Mouse (Mus musculus): ENCODE measurements around the gene Mapk8.

Gene Mapk8

DNA sequence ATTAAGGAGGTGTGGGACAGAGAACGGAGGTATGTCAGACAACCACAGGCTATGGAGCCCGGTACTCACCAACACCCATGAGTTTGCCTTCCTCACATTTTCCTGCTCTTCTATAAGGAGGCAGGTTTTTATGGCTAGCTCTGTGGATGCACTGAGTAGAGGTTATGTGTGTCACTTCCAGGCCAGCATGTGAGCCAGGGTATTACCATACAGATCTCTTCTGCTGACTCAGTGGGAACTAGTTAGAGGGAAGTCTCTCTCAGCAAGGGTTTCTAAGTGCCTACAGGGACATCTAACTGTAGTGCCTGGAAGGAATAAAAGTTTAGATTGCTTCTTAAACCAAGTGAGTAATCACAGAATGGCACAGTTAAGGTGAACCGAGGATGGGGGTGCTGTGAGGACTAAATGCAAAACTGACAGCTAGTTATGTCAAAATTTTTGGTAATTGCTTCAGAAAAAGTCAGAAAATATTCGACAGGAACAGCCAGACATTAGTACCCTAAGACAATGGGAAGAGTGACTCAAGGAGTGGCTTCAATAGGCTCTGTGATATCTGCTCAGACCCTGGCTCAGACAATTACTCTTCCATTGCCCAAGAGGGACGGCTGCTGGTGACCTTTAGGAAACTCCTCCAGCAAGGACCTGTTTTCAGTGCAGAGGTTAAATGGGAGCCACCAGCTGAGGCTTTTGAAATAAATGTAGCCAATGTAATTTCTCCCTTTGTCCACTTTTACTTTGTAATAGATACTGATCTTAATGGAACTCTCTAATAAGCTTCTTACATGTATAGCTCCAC lies 48.7 kb downstream of the Mapk8 start:
- no peak for DNase-seq (ENCODE audit: low read depth, low spot score)

DNA sequence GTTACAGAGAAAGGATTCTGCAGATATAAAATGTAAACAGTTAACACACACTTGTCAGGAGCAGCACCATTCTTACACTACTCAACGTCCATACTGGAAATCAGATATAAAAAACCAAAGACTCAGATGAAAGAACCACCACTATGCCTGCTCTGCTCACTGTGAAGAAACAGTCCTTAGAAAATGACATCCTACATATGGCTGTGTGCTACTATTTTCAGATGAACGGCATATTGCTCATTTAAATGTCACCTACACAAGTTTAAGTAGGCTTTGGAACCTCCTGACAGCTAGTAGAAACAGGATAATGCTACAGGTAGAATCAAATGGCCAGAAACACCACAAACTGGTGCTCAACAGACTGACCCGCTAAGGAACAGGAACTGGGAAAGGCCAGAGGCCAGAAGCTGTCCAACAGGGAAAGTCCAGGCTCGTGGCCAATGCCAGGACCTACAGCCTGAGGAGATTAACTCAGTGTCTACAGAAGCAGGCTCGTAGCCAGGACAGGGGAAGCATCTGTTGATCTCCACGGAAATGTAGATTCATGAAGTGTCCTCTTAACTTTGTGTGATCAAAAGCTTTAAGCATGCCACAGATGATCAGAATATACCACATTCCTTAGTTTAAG lies 66.0 kb downstream of the Mapk8 start:
- no peak for DNase-seq (ENCODE audit: low read depth, low spot score)

DNA sequence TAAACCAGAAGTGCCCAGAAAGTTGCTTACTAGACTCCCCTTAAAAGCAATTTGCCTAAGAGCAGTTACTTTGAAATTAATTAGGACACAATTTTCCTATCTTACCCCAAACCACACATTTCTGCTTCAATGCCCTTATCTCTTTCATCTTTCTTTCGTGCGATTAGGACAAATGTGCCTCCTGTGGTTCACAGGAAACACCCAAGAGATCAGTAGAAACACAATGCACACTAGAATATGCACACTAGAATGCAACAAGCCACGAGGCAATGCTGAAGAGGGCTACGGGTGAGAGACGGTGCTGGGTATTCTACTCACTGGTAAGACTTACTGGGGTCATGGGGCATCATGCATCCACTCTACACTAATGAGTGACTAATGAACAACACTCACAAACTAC lies 68.2 kb downstream of the Mapk8 start:
- no peak for DNase-seq (ENCODE audit: low read depth, low spot score)

DNA sequence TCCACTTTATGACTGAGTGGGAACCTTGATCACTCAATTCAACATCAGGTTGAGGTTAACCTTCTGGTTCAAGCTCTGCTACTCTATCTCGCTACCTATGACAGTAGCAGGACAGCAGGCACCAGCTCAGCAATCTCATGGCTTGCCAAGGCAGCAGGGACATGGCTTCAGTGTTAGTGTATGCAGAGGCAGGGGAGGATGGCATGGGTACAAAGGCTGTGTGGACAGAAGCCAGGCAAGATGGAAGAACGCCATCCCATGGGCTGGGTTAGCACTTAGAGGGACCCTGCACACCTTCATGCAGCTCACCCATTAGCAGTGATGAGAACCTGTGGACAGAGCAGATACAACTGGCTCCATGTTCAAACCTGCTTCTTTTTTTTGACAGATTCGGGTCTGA lies 69.7 kb downstream of the Mapk8 start:
- no peak for DNase-seq (ENCODE audit: low read depth, low spot score)

DNA sequence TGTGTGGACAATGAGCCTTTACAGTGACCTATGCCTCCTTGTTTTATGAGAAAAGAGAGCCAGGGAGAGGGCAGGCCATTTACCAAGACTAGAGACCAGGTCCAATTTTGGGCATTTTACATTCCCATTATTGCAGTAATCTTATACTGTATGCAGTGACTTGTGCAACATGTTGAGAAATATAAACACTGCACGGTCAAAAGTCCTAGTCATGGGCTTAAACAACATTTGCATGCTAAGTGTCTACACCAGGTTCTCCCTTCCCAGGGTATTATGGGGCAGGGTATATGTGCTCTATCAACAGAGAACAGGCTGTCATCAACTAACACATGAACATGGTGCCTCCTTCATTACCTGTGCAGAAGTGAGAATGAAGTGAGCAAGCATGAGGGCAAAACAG lies 72.9 kb downstream of the Mapk8 start:
- no peak for DNase-seq (ENCODE audit: low read depth, low spot score)

DNA sequence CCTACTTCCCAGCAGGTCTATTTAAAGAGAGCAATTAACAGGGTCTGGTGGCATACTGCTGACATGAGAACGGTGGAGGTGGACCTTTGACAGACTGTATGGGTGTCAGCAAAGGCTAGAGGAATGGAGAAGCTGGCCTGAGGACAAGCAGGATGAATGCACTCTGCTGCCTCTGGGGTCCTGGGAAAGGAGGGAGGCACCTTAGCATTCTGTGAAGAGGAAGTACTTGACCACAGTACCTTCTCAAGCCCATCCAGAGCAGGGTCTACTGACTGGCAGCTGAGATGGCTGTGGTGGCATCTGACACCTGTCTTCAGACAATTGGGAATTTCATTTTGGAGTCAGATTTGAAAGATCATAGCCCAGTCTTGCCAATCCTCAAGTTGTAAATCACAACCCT lies 73.7 kb downstream of the Mapk8 start:
- DNase-seq (ENCODE audit: low read depth, low spot score) = no peak

DNA sequence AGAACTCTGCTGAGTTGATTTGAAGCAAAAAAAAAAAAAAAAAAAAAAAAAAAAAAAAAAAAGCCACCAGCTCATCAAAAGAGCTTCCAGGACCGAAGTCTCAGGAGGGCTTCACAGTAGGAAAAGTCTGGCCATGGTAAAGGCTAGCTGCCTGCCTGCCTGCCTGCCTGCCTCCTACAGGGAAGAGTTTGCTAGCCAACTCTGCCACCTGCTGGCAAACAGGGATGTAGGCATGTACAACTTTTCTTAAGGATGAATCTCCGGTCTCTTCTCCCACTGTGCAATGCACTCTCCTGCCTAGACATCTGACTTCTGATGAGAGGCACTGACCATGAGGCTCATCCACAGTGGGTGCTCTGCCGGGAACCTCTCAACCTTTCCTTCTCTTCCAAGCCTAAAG lies 75.7 kb downstream of the Mapk8 start:
- peak; percentile 67 for DNase-seq (ENCODE audit: low read depth, low spot score)

DNA sequence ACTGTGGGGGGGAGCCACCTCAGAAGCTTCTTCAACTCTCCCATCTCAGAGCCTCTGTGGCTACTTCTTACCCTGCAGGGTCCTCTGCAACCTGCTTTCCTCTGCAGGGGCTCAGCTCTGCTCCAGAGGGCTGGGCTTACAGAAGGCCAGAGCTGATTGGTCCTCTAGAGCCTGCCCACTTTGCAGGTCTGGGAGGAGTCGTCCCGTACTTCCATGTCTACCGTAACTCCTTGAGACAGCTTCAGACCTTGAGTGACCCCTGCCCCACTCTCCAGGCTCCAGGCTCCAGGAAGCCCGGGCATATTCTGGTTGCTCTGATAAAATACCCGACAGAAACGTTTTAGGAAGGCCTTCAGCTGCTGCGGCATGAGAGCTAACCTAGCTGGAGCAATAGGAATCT lies 76.9 kb downstream of the Mapk8 start:
- DNase-seq (ENCODE audit: low read depth, low spot score) = no peak

DNA sequence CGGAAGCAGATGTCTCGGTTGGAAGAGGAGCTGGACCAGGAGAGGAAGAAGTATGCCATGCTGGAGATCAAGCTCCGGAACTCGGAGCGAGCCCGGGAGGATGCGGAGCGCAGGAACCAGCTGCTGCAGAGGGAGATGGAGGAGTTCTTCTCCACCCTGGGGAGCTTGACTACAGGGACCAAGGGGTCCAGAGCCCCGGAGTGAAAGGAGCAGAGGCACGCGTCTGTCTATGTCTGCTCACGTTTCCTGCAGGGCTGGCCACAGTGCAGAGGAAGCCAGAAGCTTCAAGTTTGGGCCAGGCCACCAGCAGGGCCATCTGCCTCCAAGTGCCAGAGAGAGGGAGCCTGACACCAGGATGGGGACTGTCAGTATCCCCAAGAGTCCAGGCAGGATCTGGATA lies 77.6 kb downstream of the Mapk8 start:
- DNase-seq (ENCODE audit: low read depth, low spot score) = no peak

DNA sequence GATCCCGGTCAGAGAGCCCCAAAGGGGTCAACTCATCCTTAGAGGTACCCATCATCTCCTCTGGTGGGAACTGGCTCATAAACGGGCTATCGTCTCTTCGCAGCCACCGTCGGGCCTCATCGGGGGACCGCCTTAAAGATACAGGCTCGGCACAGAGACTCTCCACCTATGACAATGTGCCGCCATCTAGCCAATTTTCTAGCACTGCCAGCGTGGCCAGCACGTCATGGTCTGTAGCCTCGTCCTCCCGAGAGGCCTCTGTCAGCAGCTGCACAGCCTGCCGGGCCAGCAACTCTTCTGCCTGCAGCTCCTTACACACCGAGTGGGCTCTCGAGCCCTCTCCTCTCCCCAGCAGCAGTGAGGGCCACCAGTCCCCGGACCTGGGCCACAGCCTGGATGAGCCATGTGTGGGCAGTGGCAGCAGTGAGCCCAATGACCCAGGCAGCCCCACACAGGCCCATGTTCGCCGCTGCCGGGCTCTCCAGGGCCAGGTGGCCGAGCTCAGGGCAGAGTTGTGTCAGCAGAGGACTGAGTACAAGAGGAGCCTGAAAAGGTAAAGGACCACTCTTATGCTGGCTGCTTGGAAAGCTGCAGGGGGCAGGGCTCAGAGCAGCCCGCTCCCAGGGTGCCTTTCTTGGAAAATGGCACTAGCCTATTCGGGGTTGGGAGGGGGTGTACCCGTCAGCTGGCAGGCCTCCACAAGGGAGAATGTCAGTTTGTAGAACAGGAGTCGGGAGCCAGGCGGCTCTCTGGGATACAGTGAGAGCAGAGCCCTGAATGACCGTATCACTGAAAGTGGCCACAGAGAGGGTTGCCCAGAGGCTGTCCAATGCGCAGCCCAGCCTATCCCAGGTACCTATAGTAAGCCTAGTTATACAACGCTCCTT lies 79.8 kb downstream of the Mapk8 start:
- no peak for DNase-seq (ENCODE audit: low read depth, low spot score)

DNA sequence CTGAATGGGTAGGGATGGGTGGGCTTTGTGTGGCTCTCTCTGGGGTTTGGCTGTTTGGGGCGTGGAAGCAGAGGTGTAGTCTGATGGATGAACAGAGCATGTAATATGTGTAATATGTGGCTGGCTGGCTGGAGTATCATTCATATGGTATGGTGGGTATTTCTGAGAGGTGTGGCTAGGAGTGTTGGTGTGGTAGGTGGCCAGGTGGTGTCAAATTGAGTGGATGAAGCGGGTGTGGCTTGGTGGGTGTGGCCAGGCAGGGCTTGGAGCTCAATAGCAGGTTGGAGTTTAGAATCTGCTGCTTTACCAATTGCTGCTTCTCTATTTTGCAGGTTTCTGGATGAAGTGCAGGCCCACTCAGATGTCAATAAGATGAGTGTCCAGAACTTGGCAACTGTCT lies 82.9 kb downstream of the Mapk8 start:
- DNase-seq (ENCODE audit: low read depth, low spot score) = no peak

DNA sequence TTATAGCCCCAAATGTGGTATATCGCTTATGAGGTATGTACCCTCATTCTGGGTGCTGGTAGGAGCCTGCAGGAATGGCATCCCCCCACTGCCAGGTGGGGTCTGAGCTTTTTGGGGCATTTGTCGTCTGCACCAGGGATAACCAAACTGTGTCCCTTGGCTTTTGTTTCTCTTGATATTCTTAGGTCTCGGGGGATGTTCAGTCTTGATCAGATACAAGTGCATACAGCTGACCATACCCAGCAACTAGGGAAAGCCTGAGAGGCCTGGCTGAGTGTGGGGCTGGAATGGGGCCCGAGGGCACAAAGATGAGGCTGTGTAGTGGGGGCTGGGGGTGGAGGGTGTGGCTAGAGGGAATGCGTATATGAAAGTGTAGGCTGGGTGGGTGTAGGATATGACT lies 83.3 kb downstream of the Mapk8 start:
- DNase-seq (ENCODE audit: low read depth, low spot score) = no peak

DNA sequence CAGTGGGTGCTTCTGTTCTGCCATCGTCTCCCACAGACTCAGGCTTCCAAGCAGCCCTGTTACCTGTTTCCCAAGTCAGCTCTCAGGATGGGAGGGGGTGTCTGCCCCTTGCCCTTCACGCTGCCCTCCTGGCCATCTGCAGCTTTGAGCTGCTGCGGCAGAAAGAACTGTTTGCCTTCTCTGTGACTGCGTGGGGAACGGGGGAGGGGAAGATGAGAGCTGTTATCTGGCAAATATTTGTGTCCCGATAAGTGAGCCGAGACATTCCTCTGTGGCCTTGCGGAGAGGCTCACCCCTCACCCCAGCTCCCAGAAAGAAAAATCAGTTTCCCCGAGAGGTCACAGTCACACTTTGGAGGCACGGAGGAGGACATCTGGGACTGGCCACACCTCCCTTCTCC lies 84.2 kb downstream of the Mapk8 start:
- no peak for DNase-seq (ENCODE audit: low read depth, low spot score)

DNA sequence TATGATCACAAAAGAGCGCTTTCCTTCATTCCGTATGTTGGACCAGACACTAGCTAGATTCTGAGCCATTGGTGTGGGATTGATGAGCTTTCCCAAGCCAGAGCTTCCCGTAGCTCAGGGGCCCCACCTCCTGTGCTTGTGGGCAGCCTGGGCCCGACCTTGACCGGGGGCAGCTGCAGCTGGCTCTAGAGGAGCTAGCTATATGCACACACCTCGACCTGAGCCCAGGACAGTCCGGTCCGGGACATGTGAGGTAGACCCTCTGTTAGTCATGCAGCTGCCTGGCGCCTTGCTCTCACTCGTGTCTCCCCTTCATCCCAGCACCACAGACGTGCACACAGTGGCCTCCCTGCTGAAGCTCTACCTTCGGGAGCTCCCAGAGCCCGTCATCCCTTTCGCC lies 84.8 kb downstream of the Mapk8 start:
- DNase-seq (ENCODE audit: low read depth, low spot score) = no peak

DNA sequence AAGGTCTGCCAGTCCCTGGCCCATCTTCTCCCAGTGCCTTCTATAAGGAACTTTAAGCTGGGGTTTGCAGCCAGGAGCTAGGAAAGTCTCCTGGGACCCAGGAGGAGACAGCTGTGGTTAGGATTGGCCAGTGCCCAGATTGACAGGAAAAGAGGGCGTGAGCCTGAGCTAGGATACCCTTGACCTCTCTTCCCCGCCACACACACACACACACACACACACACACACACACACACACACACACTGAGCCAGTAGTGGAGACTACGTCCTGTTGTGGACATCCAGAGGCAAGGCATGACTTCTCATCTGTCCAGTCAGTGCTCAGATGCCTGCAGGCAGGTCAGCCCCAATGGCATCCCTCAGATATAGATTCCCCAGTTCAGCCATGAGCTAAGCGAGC lies 85.4 kb downstream of the Mapk8 start:
- DNase-seq (ENCODE audit: low read depth, low spot score) = no peak

DNA sequence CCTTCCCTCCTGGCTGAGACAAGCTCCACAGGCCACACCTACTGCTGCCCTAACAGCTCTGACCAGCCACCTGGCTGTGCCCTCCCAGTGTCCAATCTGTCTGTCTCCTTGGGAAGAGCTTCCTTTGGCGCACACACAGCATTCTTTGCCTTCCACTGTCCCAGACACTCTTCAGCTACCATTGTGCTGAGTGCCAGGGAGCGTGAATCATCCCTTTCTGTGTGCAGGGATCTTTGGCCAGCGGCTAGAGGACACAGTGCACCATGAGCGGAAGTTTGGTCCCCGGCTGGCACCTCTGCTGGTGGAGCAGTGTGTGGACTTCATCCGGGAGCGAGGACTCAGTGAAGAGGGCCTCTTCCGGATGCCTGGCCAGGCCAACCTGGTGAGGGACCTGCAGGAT lies 88.1 kb downstream of the Mapk8 start:
- no peak for DNase-seq (ENCODE audit: low read depth, low spot score)

DNA sequence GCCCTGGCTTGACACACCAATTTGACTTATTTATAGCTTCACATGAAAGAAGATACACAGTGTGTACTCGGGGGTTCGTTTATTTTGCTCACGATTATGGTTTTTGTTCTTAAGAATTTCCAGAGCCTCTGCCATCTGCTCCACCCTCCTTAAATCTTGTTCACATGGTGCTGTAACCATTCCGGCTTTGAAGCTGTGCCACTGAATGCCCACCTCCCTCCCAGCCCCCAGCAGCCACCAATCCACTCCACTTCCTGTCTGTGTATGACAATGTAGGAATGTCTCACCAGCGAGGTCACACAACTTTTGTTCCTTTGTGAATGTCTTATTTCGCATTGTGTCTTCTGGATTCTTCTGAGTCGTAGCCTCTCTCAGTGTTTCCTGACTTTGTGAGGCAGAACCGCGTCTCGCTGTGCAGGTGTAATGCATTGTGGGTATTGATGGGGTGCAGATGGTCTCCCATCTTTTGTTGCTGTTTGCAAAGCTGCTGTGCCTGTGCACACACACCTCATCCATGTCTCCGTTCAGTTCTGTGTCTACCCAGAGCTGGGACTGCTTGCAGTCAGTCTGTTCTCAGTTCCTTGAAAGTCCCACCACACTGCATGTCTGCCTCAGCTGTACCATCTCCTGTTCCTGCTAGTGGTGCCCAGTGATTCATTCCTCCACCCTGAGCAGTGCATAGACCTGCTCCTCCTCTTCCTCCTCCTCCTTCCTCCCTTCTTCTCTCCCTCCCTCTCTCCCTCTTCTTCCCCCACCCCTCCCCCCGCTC lies 89.2 kb downstream of the Mapk8 start:
- no peak for DNase-seq (ENCODE audit: low read depth, low spot score)

DNA sequence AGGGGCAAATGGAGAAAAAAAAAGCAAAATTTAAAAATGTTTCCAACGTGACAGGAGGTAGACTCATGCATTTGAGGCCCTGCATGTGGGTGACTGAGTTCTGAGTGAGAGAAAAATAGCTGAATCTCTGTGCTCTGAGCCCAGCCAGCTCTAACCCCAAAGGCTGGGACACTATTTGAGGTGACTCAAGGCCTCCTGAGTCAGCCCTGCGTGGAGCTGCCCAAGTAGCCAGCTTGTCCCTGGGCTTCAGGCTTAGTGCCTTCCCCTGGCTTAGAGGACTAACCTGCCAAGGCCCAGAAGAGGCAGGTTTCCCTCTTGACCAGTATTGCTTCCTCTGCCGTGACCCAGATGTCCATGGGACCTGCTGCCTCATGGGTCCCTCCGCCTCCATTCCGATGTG lies 91.7 kb downstream of the Mapk8 start:
- no peak for DNase-seq (ENCODE audit: low read depth, low spot score)

DNA sequence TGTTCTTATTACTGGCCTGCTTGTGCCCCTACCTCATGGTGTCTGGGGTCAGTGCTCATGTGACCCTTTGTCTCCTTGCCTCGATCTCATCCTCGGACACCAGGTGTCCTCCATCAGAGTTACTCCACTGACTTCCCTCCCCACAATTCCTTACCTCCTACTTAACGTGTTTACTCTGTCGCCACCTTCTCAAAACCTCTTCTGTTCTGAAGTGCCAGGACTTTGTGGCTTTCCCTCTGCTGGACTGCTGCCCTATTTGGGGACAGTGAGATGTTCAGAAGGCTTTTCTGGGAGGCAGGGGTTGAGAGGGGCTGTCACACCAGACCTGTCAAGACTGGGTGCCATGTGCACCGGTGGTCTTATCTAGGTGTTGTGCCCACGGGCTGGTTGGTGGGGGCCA lies 94.1 kb downstream of the Mapk8 start:
- no peak for DNase-seq (ENCODE audit: low read depth, low spot score)

DNA sequence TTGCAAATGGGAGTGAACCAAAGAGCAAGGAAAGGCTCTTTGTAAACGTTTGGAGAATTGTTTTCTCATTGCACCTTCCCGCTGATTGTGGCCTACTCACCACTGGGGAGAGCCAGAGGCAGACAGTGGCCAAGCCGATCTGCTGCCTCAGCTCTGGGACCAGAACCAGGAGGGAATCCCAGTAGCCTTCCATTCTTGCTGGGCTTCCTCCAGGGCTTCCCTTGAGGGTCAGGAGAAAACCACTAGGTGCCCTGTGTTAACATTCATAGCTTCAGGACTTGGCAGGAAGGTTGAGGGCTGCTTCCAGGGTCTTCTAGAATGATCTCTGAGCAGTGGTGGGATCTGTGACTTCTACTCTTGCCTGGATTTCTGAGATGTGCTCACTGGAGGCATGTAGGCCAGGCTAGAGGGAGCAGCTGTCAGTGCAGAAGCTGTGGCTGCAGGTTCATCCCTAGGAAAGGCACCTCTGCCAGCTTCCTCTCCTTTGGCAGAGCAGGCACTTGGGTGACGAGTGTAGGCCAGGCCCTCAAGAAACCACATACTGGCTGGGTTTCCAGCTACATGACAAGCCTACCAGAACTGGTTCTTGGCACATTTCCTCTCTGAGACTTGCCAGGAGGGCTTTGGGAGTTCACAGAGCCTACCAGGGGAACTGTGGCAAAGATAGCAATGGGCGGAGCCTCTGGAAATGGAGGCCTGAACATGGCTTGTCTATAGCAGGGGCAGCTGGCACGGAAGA lies 94.8 kb downstream of the Mapk8 start:
- DNase-seq (ENCODE audit: low read depth, low spot score) = no peak

DNA sequence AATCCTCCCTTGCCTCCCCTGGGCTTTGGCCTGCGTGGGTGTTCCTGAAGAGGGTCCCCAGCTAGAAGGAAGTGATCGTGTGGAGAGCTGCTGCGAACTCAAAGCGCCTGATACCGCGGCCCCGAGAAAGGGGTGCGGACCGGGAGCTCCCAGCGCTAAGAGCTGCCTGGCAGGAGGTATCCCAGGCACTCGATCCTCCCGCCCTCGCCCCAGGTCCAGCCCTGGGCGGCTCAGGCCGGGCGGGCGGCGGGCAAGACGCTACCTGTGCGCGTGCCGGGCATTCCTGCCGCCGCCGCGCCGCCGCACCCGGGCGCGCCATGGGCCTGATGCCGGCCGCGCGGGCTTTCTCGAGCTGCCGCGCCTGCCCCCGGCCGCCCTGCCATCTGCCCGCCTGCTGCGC lies 95.9 kb downstream of the Mapk8 start:
- DNase-seq (ENCODE audit: low read depth, low spot score) = no peak
